Mouse (Mus musculus) olfactory bulb, adult 2 months (tissue): ENCODE data around the gene Elovl2. TPM values are rescaled to one million over a fixed set of nuclear protein-coding genes. Genes with fewer than 3 reads are reported as not detected.
"Not testable (repeated sequence)": the region's sequence is repeated elsewhere in the genome, so short reads cannot be mapped to it uniquely, and the experiment has no call there.

Experiments used
- H3K27ac ChIP-seq: fragments of 200-500 bp; 2 replicates; pipeline ENCODE4 v1.5.1; 2012; ENCODE audit warnings: low read depth, low read length; ENCODE audit not compliant: insufficient read depth
- H3K4me1 ChIP-seq: fragments of 200-500 bp; 2 replicates; pipeline ENCODE4 v1.6.1; 2012; ENCODE audit warnings: low read length; ENCODE audit not compliant: control insufficient read depth, insufficient read depth
- H3K4me3 ChIP-seq: fragments of 200-500 bp; 2 replicates; pipeline ENCODE4 v1.5.1; 2012; ENCODE audit warnings: mild to moderate bottlenecking, low read depth, low read length, moderate library complexity; ENCODE audit not compliant: insufficient read depth
- CTCF ChIP-seq: fragments of 200-500 bp; IDR thresholded peaks from 2 replicates; pipeline ENCODE4 v1.5.1; 2012; ENCODE audit warnings: low read depth, mild to moderate bottlenecking, low read length, moderate library complexity; ENCODE audit not compliant: insufficient read depth
- POLR2A ChIP-seq: fragments of 200-500 bp; IDR thresholded peaks from 2 replicates; pipeline ENCODE4 v1.6.1; 2012; ENCODE audit warnings: mild to moderate bottlenecking, low read depth, low read length, moderate library complexity; ENCODE audit not compliant: insufficient read depth
- WGBS: fragments of 180-500 bp; shearing (Covaris S2); methylation state at CpG from one replicate; pipeline ENCODE4 v1.1.7; 2018; 5-methylcytosine and 5-hydroxymethylcytosine counted together
- polyA plus RNA-seq: library from polyadenylated mRNA; stranded (reverse); fragments of >200 nt; gene quantifications from 2 replicates; pipeline ENCODE4 v1.2.4, GENCODE M21; 2012; ENCODE audit warnings: low replicate concordance; ENCODE audit not compliant: missing spikeins, insufficient read depth, insufficient read length

The Elovl2 gene
- polyA plus RNA-seq, 1 experiment = not detected

GRCm38 (mm10) chr13:41251667-41252066 lies 31.5 kb upstream of the Elovl2 start:
- TF ChIP-seq CTCF = no peak
- TF ChIP-seq POLR2A = no peak
- peaks cover 6% of the 10 kb centered on the region for H3K4me1 ChIP-seq
- no peak overlapping the region for H3K4me3 ChIP-seq
- H3K27ac ChIP-seq = no peak overlapping the region
- WGBS = 74% methylated on average over 5 of the region's 5 CpGs

GRCm38 (mm10) chr13:41251232-41251631 lies 31.0 kb upstream of the Elovl2 start:
- not testable (repeated sequence) for H3K27ac ChIP-seq, H3K4me1 ChIP-seq, H3K4me3 ChIP-seq
- WGBS = 95% methylated on average over 5 of the region's 5 CpGs

- Histone ChIP-seq H3K27ac (no peak overlapping the region), H3K4me3 (peak overlapping the region; percentile 96), H3K4me1 (peaks cover 6% of the 10 kb centered on the region)
- TF ChIP-seq CTCF = no peak
- TF ChIP-seq POLR2A = no peak
- WGBS = under 1% methylated on average over 27 of the region's 27 CpGs
Observed at GRCm38 (mm10) chr13:41250318-41250981, 30.2 kb upstream of the Elovl2 start.

GRCm38 (mm10) chr13:41249538-41250317 lies 29.5 kb upstream of the Elovl2 start, which contains the start of gene Smim13:
Smim13 (plus strand) TSS chr13:41249844.
- peak within 1 kb of the TSS; percentile 98 for H3K27ac ChIP-seq
- H3K4me1 ChIP-seq = peaks cover 6% of the 10 kb centered on the region
- H3K4me3 ChIP-seq = peak within 1 kb of the TSS; percentile 96
- peak; percentile 63; the same call in 1 of the 2 replicates for TF ChIP-seq POLR2A
- peak; percentile 26; the same call in 1 of the 2 replicates for TF ChIP-seq CTCF
- under 1% methylated on average over 78 of the region's 78 CpGs for WGBS

- no peak for TF ChIP-seq CTCF
- TF ChIP-seq POLR2A = no peak
- WGBS = 27% methylated on average over 12 of the region's 12 CpGs
- peak overlapping the region; percentile 96 for H3K4me3 ChIP-seq
- H3K4me1 ChIP-seq = peaks cover 6% of the 10 kb centered on the region
- H3K27ac ChIP-seq = peak overlapping the region; percentile 94
Observed at GRCm38 (mm10) chr13:41248751-41249520, 28.7 kb upstream of the Elovl2 start.

GRCm38 (mm10) chr13:41244306-41244830 lies 24.2 kb upstream of the Elovl2 start:
- no peak overlapping the region for H3K27ac ChIP-seq

GRCm38 (mm10) chr13:41241557-41241956 lies 21.4 kb upstream of the Elovl2 start:
- no peak overlapping the region for H3K4me3 ChIP-seq
- no peaks in the 10 kb centered on the region for H3K4me1 ChIP-seq
- no peak for TF ChIP-seq POLR2A
- no peak for TF ChIP-seq CTCF
- H3K27ac ChIP-seq = no peak overlapping the region
- 66% methylated on average over 2 of the region's 2 CpGs for WGBS

More at GRCm38 (mm10) chr13:41244306-41244830, 24.2 kb upstream of the Elovl2 start:
- Histone ChIP-seq H3K4me1 (no peaks in the 10 kb centered on the region), H3K4me3 (no peak overlapping the region)
- WGBS = 64% methylated on average over 6 of the region's 6 CpGs
- TF ChIP-seq CTCF (no peak), POLR2A (no peak)

GRCm38 (mm10) chr13:41238805-41239130 lies 18.6 kb upstream of the Elovl2 start:
- Histone ChIP-seq H3K4me3 (no peak overlapping the region), H3K4me1 (no peaks in the 10 kb centered on the region), H3K27ac (no peak overlapping the region)
- no peak for TF ChIP-seq POLR2A
- no peak for TF ChIP-seq CTCF
- 2% methylated on average over 5 of the region's 5 CpGs for WGBS

- no peak overlapping the region for H3K4me3 ChIP-seq
Observed at GRCm38 (mm10) chr13:41238035-41238804, 18.0 kb upstream of the Elovl2 start.

More at GRCm38 (mm10) chr13:41238035-41238804, 18.0 kb upstream of the Elovl2 start:
- TF ChIP-seq POLR2A (no peak), CTCF (no peak)
- H3K4me1 ChIP-seq = no peaks in the 10 kb centered on the region
- WGBS = 78% methylated on average over 10 of the region's 10 CpGs
- no peak overlapping the region for H3K27ac ChIP-seq
